Mouse (Mus musculus) lung, postnatal 0 days (tissue): ENCODE measurements around the gene Ttc39d. TPM values are rescaled to one million over a fixed set of nuclear protein-coding genes. Genes with fewer than 3 reads are reported as not detected.
"Not testable (repeated sequence)": the region's sequence is repeated elsewhere in the genome, so short reads cannot be mapped to it uniquely, and the experiment has no call there.

Experiments
- ATAC-seq: fragments of 200-750 bp; cut with Nextera tagmentation; 2 replicates; pipeline ENCODE4 v1.8.0; 2017; ENCODE audit warnings: moderate library complexity
- DNase-seq: peaks from one replicate; pipeline ENCODE4 v3.0.0-alpha.2; 2016; ENCODE audit warnings: low spot score
- H3K27ac ChIP-seq: fragments of 300-500 bp; sonication (generic); 2 replicates; pipeline ENCODE4 v1.5.1; 2014; ENCODE audit warnings: antibody characterized with exemption, mild to moderate bottlenecking, low read length, mixed read lengths
- H3K27me3 ChIP-seq: fragments of 300-500 bp; sonication (generic); replicated peaks from 2 replicates; pipeline ENCODE4 v1.6.1; 2014; ENCODE audit warnings: low read length, mixed read lengths; ENCODE audit not compliant: insufficient read depth
- H3K36me3 ChIP-seq: fragments of 300-500 bp; sonication (generic); 2 replicates; pipeline ENCODE4 v1.6.1; 2014; ENCODE audit warnings: low read length, mixed read lengths; ENCODE audit not compliant: insufficient read depth
- H3K4me1 ChIP-seq: fragments of 300-500 bp; sonication (generic); 2 replicates; pipeline ENCODE4 v1.6.1; 2014; ENCODE audit warnings: antibody characterized with exemption, low read depth, low read length, mixed read lengths; ENCODE audit not compliant: insufficient read depth
- H3K4me2 ChIP-seq: fragments of 300-500 bp; sonication (generic); replicated peaks from 2 replicates; pipeline ENCODE4 v1.6.1; 2014; ENCODE audit warnings: low read depth, mild to moderate bottlenecking, low read length, moderate library complexity, mixed read lengths
- H3K4me3 ChIP-seq: fragments of 300-500 bp; sonication (generic); 2 replicates; pipeline ENCODE4 v1.5.1; 2014; ENCODE audit warnings: low read depth, low read length
- H3K9ac ChIP-seq: fragments of 300-500 bp; sonication (generic); replicated peaks from 2 replicates; pipeline ENCODE4 v1.6.1; 2014; ENCODE audit warnings: low read depth, mild to moderate bottlenecking
- H3K9me3 ChIP-seq: fragments of 300-500 bp; sonication (generic); 2 replicates; pipeline ENCODE4 v1.6.1; 2016; ENCODE audit warnings: low read length, mixed read lengths
- CTCF ChIP-seq: IDR thresholded peaks from 2 replicates; pipeline ENCODE4 v1.5.1; 2016; ENCODE audit warnings: antibody characterized with exemption, mild to moderate bottlenecking
- EP300 ChIP-seq: IDR thresholded peaks from 2 replicates; pipeline ENCODE4 v1.6.1; 2016; ENCODE audit warnings: antibody characterized with exemption, mild to moderate bottlenecking, control low read depth
- WGBS: fragments of 180-500 bp; shearing (Covaris S2); extraction: QIAGEN DNeasy Blood & Tissue Kit; methylation state at CpG from one replicate; pipeline ENCODE4 v1.1.7; 2014; 5-methylcytosine and 5-hydroxymethylcytosine counted together
- polyA plus RNA-seq: library from polyadenylated mRNA; unstranded; fragments of >200 nt; fragmentation: Nextera tagmentation; extraction: Ambion mirVana; gene quantifications from 2 replicates; pipeline ENCODE4 v1.2.1, GENCODE M21; 2015

The Ttc39d gene
- polyA plus RNA-seq, 1 experiment from 2014 or later = 0.19 TPM

GRCm38 (mm10) chr17:80206301-80206670 lies 974 bp upstream of the Ttc39d start:
- peak; percentile 47 for ATAC-seq
- H3K9me3 ChIP-seq = no peaks in the 10 kb centered on the region
- no peaks in the 10 kb centered on the region for H3K27me3 ChIP-seq
- TF ChIP-seq CTCF (no peak), EP300 (no peak)
- H3K4me2 ChIP-seq = peak overlapping the region; percentile 90
- peak overlapping the region; percentile 99 for H3K27ac ChIP-seq
- peaks cover 7% of the 10 kb centered on the region; the same call in 1 of the 2 replicates for H3K36me3 ChIP-seq
- WGBS = under 1% methylated on average over 36 of the region's 36 CpGs
- peak overlapping the region; percentile 98 for H3K4me3 ChIP-seq
- peak overlapping the region; percentile 80 for H3K9ac ChIP-seq
- H3K4me1 ChIP-seq = no peaks in the 10 kb centered on the region
- no peak for DNase-seq

GRCm38 (mm10) chr17:80213998-80214397 lies 6.7 kb downstream of the Ttc39d start:
- not testable (repeated sequence) for H3K4me3 ChIP-seq, H3K4me2 ChIP-seq, H3K9me3 ChIP-seq, H3K36me3 ChIP-seq, DNase-seq, ATAC-seq, H3K27me3 ChIP-seq, H3K9ac ChIP-seq, H3K27ac ChIP-seq, H3K4me1 ChIP-seq
- 85% methylated on average over 4 of the region's 4 CpGs for WGBS

- no peak for DNase-seq
- Histone ChIP-seq H3K27me3 (no peaks in the 10 kb centered on the region), H3K9ac (no peak overlapping the region), H3K4me3 (no peak overlapping the region), H3K9me3 (no peaks in the 10 kb centered on the region), H3K36me3 (no peaks in the 10 kb centered on the region), H3K4me1 (no peaks in the 10 kb centered on the region), H3K4me2 (no peak overlapping the region), H3K27ac (no peak overlapping the region)
- 54% methylated on average over 2 of the region's 2 CpGs for WGBS
- TF ChIP-seq EP300 (no peak), CTCF (no peak)
- ATAC-seq = no peak
These were observed 12.9 kb downstream of the Ttc39d start for GRCm38 (mm10) chr17:80220131-80220530.

- Histone ChIP-seq H3K4me1 (no peaks in the 10 kb centered on the region), H3K27ac (no peak overlapping the region), H3K9ac (no peak overlapping the region), H3K36me3 (no peaks in the 10 kb centered on the region), H3K4me3 (no peak overlapping the region), H3K4me2 (no peak overlapping the region), H3K27me3 (no peaks in the 10 kb centered on the region), H3K9me3 (no peaks in the 10 kb centered on the region)
- 61% methylated on average over 9 of the region's 9 CpGs for WGBS
- no peak for TF ChIP-seq EP300
- TF ChIP-seq CTCF = no peak
- ATAC-seq = no peak
- no peak for DNase-seq
These were observed 13.9 kb downstream of the Ttc39d start for GRCm38 (mm10) chr17:80221202-80221601.

GRCm38 (mm10) chr17:80221890-80222628 lies 14.8 kb downstream of the Ttc39d start:
- H3K4me3 ChIP-seq = no peak overlapping the region
- no peaks in the 10 kb centered on the region for H3K4me1 ChIP-seq
- peak; percentile 58 for TF ChIP-seq CTCF
- TF ChIP-seq EP300 = no peak
- DNase-seq = no peak
- H3K27ac ChIP-seq = no peak overlapping the region
- no peaks in the 10 kb centered on the region for H3K27me3 ChIP-seq
- 64% methylated on average over 3 of the region's 3 CpGs for WGBS
- H3K36me3 ChIP-seq = no peaks in the 10 kb centered on the region
- no peak overlapping the region for H3K9ac ChIP-seq
- no peak overlapping the region for H3K4me2 ChIP-seq
- ATAC-seq = no peak
- no peaks in the 10 kb centered on the region for H3K9me3 ChIP-seq

GRCm38 (mm10) chr17:80223829-80224228 lies 16.6 kb downstream of the Ttc39d start:
- TF ChIP-seq EP300 (no peak), CTCF (no peak)
- no peak for DNase-seq
- Histone ChIP-seq H3K27me3 (no peaks in the 10 kb centered on the region), H3K4me1 (no peaks in the 10 kb centered on the region), H3K4me2 (peak overlapping the region; percentile 66), H3K36me3 (no peaks in the 10 kb centered on the region), H3K27ac (peak overlapping the region; percentile 62; the same call in 1 of the 2 replicates), H3K9me3 (no peaks in the 10 kb centered on the region), H3K9ac (no peak overlapping the region; the same call in 1 of the 2 replicates), H3K4me3 (peak overlapping the region; percentile 56)
- ATAC-seq = peak; percentile 41
- WGBS = 6% methylated on average over 9 of the region's 9 CpGs
